Mouse (Mus musculus) forebrain, postnatal 0 days (tissue): Measurements from ENCODE around the gene Slc35e2. TPM values are rescaled to one million over a fixed set of nuclear protein-coding genes. Genes with fewer than 3 reads are reported as not detected.
A peak's percentile ranks its signal among the peaks of the same experiment; 100 is the strongest.

Experiments
- ATAC-seq: fragments of 200-750 bp; cut with Nextera tagmentation; 2 replicates; pipeline ENCODE4 v1.8.0; 2017; ENCODE audit warnings: mild to moderate bottlenecking, moderate library complexity
- DNase-seq: peaks from one replicate; pipeline ENCODE4 v3.0.0-alpha.2; 2015
- H3K27ac ChIP-seq: fragments of 300-500 bp; sonication (generic); 2 replicates; pipeline ENCODE4 v1.5.1; 2014; ENCODE audit warnings: low read depth, mild to moderate bottlenecking, antibody characterized with exemption, low read length, moderate library complexity, mixed read lengths
- H3K27me3 ChIP-seq: fragments of 300-500 bp; sonication (generic); 2 replicates; pipeline ENCODE4 v1.6.1; 2014; ENCODE audit warnings: mild to moderate bottlenecking, low read length, mixed read lengths; ENCODE audit not compliant: insufficient read depth
- H3K36me3 ChIP-seq: fragments of 300-500 bp; sonication (generic); 2 replicates; pipeline ENCODE4 v1.6.1; 2014; ENCODE audit warnings: mild to moderate bottlenecking, moderate library complexity; ENCODE audit not compliant: insufficient read depth
- H3K4me1 ChIP-seq: fragments of 300-500 bp; sonication (generic); 2 replicates; pipeline ENCODE4 v1.6.1; 2014; ENCODE audit warnings: antibody characterized with exemption; ENCODE audit not compliant: insufficient read depth
- H3K4me2 ChIP-seq: fragments of 300-500 bp; sonication (generic); 2 replicates; pipeline ENCODE4 v1.6.1; 2014; ENCODE audit warnings: low read depth, mild to moderate bottlenecking, moderate library complexity
- H3K4me3 ChIP-seq: fragments of 300-500 bp; sonication (generic); 2 replicates; pipeline ENCODE4 v1.5.1; 2014; ENCODE audit warnings: low read depth, low read length, mixed read lengths
- H3K9ac ChIP-seq: fragments of 300-500 bp; sonication (generic); 2 replicates; pipeline ENCODE4 v1.6.1; 2014; ENCODE audit warnings: mild to moderate bottlenecking
- H3K9me3 ChIP-seq: fragments of 300-500 bp; sonication (generic); 2 replicates; pipeline ENCODE4 v1.6.1; 2016; ENCODE audit warnings: low read length
- CTCF ChIP-seq: sonication (generic); IDR thresholded peaks from 2 replicates; pipeline ENCODE4 v1.5.1; 2016; ENCODE audit warnings: antibody characterized with exemption, control low read depth, low read depth
- WGBS: fragments of 180-500 bp; shearing (Covaris S2); extraction: QIAGEN DNeasy Blood & Tissue Kit; methylation state at CpG from one replicate; pipeline ENCODE4 v1.1.7; 2014; 5-methylcytosine and 5-hydroxymethylcytosine counted together
- polyA plus RNA-seq: library from polyadenylated mRNA; unstranded; fragments of >200 nt; fragmentation: Nextera tagmentation; extraction: Ambion mirVana; gene quantifications from 2 replicates; pipeline ENCODE4 v1.2.1, GENCODE M21; 2015
- total RNA-seq: library from RNA; depleted of rRNA; stranded (reverse); fragments of >200 nt; gene quantifications from 2 replicates; pipeline ENCODE4 v1.2.3, GENCODE M21; 2014

Gene Slc35e2
- total and polyA plus RNA-seq, 2 experiments from 2014 or later, result 10.5 to 49.2 TPM

DNA sequence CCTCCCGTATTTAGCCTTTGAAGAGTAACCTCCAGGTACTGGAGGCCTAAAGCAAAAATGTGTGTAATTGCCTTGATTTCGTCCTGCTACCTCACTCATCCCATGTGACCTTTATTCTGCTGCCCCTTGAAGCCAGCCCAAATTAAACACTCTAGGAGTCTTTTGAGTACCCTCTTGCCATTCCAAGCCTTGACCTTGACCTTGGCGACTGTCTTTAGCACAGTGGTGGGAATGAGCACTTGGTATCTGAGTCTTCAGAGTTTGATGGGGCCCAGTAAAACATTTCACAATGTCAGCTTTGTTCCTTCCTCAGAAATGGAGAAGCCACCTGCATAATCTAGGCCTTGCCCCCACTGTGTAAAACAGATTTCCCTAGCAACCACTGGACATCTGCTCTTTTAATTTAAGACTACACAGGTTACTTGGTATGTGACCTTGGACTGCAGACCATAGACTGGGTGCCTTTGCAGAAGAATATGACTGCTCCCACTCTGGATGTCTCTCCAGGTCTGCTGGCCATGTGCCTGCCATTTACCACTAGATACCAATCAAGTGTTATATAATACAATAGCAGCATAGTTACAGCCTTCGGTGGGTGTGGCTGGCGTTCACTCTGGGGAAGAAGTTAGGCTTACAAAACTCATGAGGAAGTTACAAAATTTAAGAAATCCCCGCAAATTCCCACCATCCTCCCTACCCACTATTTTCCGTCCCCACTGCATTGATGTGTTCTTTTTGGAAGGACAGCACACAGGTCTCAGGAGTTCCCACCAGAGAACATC, 39.4 kb upstream of the Slc35e2 start, which contains the start of gene Nadk:
Gene Nadk, plus strand, starts transcription at position 718 of the 782 bp plus-strand sequence.
- H3K4me3 ChIP-seq, result peak within 1 kb of the TSS; percentile 87
- H3K27ac ChIP-seq, result peak within 1 kb of the TSS; percentile 91
- DNase-seq (no peak), ATAC-seq (no peak)
- peaks cover 5% of the 10 kb centered on the region for H3K4me1 ChIP-seq
- 65% methylated on average over 7 of the region's 7 CpGs for WGBS
- H3K36me3 ChIP-seq, result peaks cover 38% of the 10 kb centered on the region
- no peaks in the 10 kb centered on the region for H3K9me3 ChIP-seq
- peak within 1 kb of the TSS; percentile 83; the same call in 1 of the 2 replicates for H3K9ac ChIP-seq
- TF ChIP-seq CTCF, result no peak
- H3K27me3 ChIP-seq, result no peaks in the 10 kb centered on the region
- H3K4me2 ChIP-seq, result peak within 1 kb of the TSS; percentile 59

DNA sequence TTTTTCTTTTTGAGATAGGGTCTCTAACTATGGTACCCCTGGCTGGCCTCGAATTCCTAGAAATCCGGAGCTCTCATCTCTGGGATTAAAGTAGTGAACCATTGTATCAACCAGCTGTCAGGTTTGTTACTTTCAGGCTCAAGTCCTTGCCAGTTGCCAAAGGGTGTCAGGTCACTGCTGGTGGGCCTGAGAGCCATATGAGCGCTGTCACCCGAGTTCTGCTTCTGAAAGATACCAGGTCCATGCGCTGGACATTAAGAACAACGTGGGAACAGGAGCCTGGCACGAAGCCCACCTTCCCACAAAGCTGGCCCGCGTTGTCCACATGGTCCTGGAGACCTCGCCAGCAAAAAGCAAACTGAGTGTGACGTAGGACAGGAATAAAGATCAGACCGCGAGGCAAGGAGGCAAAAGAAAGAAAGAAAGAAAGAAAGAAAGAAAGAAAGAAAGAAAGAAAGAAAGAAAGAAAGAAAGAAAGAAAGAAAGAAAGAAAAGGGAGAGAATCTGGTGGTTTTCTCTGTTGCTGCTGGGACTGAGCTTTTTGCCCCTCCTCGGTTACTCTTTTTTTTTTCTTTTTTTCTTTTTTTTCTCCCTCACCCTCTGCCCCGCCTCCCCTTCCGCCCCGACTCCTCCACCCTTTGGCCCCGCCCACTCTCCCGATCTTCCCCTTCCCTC, 38.4 kb upstream of the Slc35e2 start:
- Histone ChIP-seq H3K36me3 (peaks cover 31% of the 10 kb centered on the region), H3K27ac (peak overlapping the region; percentile 91), H3K4me3 (peak overlapping the region; percentile 87), H3K4me1 (peaks cover 5% of the 10 kb centered on the region), H3K9ac (peak overlapping the region; percentile 83; the same call in 1 of the 2 replicates), H3K4me2 (peak overlapping the region; percentile 59), H3K9me3 (no peaks in the 10 kb centered on the region), H3K27me3 (no peaks in the 10 kb centered on the region)
- DNase-seq (peak; percentile 60), ATAC-seq (no peak; the same call in 1 of the 2 replicates)
- no peak for TF ChIP-seq CTCF
- WGBS, result 3% methylated on average over 19 of the region's 19 CpGs

DNA sequence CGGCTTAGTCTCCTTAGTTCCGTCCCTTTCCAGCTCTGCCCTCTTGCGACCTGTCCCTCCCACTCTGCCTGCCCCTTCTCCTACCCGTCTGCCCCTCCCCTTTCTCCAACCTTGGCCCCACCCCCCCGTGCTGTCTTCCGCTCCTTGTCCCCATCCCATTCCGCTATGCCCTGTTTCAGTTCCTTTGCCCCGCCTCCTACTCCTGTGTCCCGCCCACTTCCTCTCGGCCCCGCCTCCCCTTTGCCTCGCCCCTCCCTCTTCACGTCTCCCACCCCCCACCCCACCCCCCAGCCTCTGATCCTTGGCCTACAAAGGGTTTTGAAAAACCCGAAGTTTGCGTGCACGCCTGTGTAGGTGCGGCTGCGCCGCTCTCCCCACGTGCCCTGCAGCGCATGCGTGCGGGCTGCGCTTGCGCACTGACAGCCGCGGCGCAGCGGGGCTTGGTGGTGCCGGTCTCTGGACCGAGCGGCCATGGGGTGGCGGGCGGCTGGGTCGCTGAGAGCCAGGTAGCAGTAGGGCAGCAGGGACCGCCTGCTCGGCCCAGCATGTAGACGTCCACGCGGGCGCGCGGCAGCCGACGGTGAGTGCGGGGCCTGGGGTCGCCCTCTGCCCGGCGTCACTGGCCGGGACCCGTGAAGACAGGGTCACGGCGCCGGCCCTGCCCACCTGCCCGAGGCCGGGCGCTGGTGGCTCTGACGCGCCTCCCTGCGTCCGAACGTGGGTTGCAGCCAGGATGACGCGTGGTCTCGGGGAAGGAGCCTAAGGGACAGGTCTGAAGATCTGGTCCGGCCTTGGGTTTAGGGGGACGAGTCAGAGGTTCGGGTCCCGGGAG, 37.6 kb upstream of the Slc35e2 start:
- peak overlapping the region; percentile 83 for H3K9ac ChIP-seq
- H3K27ac ChIP-seq, result peak overlapping the region; percentile 91
- H3K4me2 ChIP-seq, result peak overlapping the region; percentile 59
- no peaks in the 10 kb centered on the region for H3K27me3 ChIP-seq
- peaks cover 5% of the 10 kb centered on the region for H3K4me1 ChIP-seq
- H3K4me3 ChIP-seq, result peak overlapping the region; percentile 87
- peak; percentile 45 for TF ChIP-seq CTCF
- peaks cover 25% of the 10 kb centered on the region for H3K36me3 ChIP-seq
- peak; percentile 97 for ATAC-seq
- DNase-seq, result peak; percentile 97
- 3% methylated on average over 69 of the region's 69 CpGs for WGBS
- no peaks in the 10 kb centered on the region for H3K9me3 ChIP-seq

DNA sequence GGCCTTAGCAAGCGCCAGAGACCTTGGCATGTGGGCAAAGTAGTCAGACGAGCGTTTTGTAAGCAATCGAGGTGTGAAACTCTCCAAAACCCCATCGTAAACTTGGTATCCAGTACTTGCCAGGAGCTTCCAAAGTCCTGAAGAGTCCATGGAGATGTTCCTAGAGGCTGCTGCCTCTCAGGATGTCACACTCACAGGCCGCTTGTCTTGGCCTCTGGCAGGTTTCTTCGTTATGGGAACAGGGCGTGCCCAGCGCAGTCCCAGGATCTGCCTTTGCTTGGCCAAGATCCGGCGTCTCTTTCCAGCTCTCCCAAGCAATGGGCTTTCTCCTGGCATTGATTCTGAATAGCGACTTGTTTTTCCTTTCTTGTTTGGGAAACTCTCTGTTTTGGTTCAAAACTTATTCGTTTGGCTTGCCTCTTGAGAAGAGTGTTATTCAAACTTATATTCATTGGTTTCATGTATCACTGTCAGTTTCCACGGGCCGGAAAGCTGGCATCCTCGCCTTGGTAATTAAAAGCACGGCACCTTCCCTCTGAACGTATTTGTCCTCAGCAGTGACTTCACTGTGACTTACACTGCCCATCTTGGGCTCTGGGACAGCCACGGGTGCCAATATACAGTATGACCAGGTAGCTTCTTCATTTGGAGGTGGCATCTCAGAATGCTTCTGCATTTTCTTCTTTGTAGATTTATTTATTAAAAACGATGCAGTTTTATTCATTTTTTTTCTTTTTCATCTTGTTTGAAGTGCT, 36.7 kb upstream of the Slc35e2 start:
- no peak for DNase-seq
- ATAC-seq, result no peak
- no peak for TF ChIP-seq CTCF
- H3K36me3 ChIP-seq, result peaks cover 16% of the 10 kb centered on the region
- 12% methylated on average over 20 of the region's 20 CpGs for WGBS
- H3K4me3 ChIP-seq, result peak overlapping the region; percentile 87
- H3K27me3 ChIP-seq, result no peaks in the 10 kb centered on the region
- H3K4me2 ChIP-seq, result peak overlapping the region; percentile 59
- H3K27ac ChIP-seq, result peak overlapping the region; percentile 91
- peaks cover 5% of the 10 kb centered on the region for H3K4me1 ChIP-seq
- H3K9me3 ChIP-seq, result no peaks in the 10 kb centered on the region
- peak overlapping the region; percentile 83 for H3K9ac ChIP-seq

DNA sequence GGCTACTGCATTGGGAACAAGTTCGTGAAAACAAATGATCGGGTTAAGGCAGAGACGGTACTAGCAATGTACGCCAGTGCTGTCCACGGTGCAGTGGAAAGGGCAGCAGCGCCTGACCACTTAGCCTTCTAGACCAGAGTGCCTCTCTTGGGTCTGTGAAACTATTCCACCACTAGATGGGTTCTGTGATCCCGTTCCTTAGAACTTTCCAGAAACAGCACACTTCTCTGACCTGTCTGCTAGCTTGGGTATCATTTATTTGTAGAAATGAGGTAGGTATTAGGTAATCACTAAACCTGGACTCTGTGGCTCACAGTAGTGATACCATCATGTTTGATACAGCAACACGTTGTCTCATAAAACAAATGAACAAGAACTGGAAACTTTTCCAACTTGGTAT, 34.7 kb upstream of the Slc35e2 start:
- Histone ChIP-seq H3K4me1 (peaks cover 5% of the 10 kb centered on the region), H3K36me3 (no peaks in the 10 kb centered on the region), H3K9me3 (no peaks in the 10 kb centered on the region), H3K4me3 (no peak overlapping the region), H3K9ac (no peak overlapping the region), H3K27ac (no peak overlapping the region), H3K27me3 (no peaks in the 10 kb centered on the region), H3K4me2 (no peak overlapping the region)
- TF ChIP-seq CTCF, result no peak
- WGBS, result 88% methylated on average over 8 of the region's 8 CpGs
- ATAC-seq (no peak), DNase-seq (no peak)

DNA sequence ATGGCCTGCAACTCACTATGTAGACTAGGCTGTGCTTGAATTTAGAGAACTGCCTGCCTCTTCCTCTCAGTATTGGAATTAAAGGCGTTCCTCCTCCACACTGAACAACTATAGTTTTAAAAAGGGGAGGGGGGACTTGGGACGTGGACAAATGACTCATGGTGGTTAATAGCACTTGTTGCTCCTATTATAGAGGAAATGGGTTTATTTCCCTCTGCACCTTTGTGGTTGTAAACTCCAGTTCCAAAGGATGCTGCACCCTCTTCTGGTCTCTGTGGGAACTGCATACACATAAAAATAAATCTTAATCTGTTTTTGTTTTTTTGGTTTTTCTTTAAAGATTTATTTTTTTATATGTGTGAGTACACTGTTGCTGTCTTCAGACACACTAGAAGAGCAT, 33.0 kb upstream of the Slc35e2 start:
- 21% methylated on average over 2 of the region's 2 CpGs for WGBS
- H3K27me3 ChIP-seq, result no peaks in the 10 kb centered on the region
- H3K9ac ChIP-seq, result no peak overlapping the region
- H3K4me1 ChIP-seq, result peaks cover 5% of the 10 kb centered on the region
- no peak overlapping the region for H3K27ac ChIP-seq
- ATAC-seq (no peak), DNase-seq (peak; percentile 56)
- TF ChIP-seq CTCF, result peak; percentile 76
- no peaks in the 10 kb centered on the region for H3K9me3 ChIP-seq
- H3K36me3 ChIP-seq, result no peaks in the 10 kb centered on the region
- H3K4me2 ChIP-seq, result no peak overlapping the region
- no peak overlapping the region for H3K4me3 ChIP-seq
